Mouse (Mus musculus): Measurements from ENCODE around the gene Faim. TPM values are rescaled to one million over a fixed set of nuclear protein-coding genes. Genes with fewer than 3 reads are reported as not detected.

Faim gene
- polyA plus RNA-seq (2012; rRNA removed): 5.3 and 5.4 TPM in 2 replicates

DNA sequence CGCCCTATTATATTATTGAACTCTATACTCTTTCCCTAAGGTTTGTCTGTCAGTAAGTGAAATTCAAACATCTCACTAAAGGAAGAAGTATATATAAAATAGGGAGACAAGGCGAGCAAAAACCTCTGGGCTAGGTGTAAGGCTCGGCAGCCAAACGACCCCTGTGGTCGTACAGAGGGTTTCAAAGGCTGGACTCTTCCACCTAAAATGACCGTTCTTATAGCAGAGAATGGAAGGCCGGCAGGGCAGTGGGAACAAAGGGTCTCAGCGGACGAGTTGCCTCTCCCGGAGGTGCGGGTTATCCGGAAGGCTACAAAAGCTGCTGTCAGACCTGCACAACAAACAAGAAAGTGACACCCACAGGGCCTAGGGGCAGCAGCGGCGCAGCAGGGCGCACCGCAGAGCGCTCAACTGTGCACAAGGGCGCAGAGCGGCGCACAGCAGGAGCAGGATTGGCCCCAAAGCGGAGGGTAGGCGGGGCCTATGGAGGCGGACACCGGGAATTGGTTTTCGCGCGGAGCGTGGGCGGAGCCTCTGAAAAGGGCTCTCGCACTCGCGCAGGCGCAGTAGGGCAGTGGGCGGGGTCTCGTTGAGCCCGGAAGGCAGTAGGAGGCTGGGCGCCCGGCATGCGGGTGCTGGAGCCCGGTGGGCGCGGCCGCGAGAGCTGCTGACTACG, at the start of gene Faim:
Gene Faim, plus strand, starts transcription at position 574 of the 676 bp plus-strand sequence.

DNA sequence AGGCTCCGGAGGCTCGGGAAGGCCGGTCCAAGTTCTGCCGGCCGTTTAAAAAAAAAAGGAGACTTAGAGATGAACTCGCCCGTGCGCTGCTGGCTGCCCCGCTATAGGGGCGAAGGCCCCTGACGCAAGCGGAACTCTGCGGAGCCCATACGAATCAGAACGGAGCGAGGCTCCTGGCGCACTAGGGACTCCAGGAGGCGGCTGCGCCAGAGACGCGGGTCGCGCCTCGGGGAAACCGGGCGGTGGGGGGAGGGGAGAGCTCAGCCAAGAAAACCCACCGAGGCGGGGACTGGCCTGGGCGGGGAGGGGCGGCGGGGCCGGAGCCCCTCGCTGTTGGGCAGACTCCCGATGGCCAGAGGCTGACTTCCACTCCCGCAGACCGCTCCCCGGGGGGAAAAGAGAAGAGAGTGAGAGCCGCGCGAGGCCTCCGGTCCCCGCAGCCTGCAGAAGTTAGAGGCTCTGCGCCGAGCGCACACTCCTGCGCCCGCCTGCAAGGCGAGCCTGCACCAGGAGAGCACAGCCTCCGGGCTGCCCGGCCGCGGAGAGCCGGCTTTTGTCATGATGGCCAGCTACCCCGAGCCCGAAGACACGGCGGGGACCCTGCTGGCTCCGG, 31.0 kb upstream of the Faim start, which contains the start of gene Foxl2:
Gene Foxl2, plus strand, starts transcription at position 186 of the 613 bp plus-strand sequence.

GRCm38 (mm10) chr9:99035575-99035974, 49.4 kb downstream of the Faim start, which contains the start of gene Gm1123:
Gene Gm1123, minus strand, starts transcription at chr9:99035715.

Other genes with a start within 250 kb of the Faim start
- not detected in 2 replicates for gene Prr23a1, start 143.9 kb upstream of the Faim start, polyA plus RNA-seq (2012; rRNA removed)
- gene Prr23a2, start 129.9 kb upstream of the Faim start, polyA plus RNA-seq (2012; rRNA removed): not detected in 2 replicates
- gene Prr23a3, start 121.6 kb upstream of the Faim start, polyA plus RNA-seq (2012; rRNA removed): not detected in 2 replicates
- not detected in 2 replicates for gene 7420426K07Rik, start 83.3 kb upstream of the Faim start, polyA plus RNA-seq (2012; rRNA removed)
- not detected in 2 replicates for gene Foxl2, start 31.1 kb upstream of the Faim start, polyA plus RNA-seq (2012; rRNA removed)
- 0.03 and 0.06 TPM in 2 replicates for gene Gm1123, start 49.3 kb downstream of the Faim start, polyA plus RNA-seq (2012; rRNA removed)
- 4.3 and 4.9 TPM in 2 replicates for gene Pik3cb, start 154.2 kb downstream of the Faim start, polyA plus RNA-seq (2012; rRNA removed)

Data from liver, embryonic 14 days (tissue).